Mouse (Mus musculus) small intestine, adult 2 months (tissue): ENCODE measurements around the gene Disp2. TPM values are rescaled to one million over a fixed set of nuclear protein-coding genes. Genes with fewer than 3 reads are reported as not detected.

Source experiments
- H3K27ac ChIP-seq: fragments of 200-500 bp; 2 replicates; pipeline ENCODE4 v1.5.1; 2012; ENCODE audit warnings: low read depth, low read length, control low read depth, inconsistent platforms; ENCODE audit not compliant: insufficient read depth
- H3K27me3 ChIP-seq: fragments of 200-500 bp; 2 replicates; pipeline ENCODE4 v1.6.1; 2012; ENCODE audit warnings: mild to moderate bottlenecking, moderate library complexity, low read length, inconsistent platforms; ENCODE audit not compliant: control insufficient read depth, insufficient read depth
- H3K36me3 ChIP-seq: fragments of 200-500 bp; 2 replicates; pipeline ENCODE4 v1.6.1; 2012; ENCODE audit warnings: mild to moderate bottlenecking, low read length, control low read depth, inconsistent platforms; ENCODE audit not compliant: control insufficient read depth, insufficient read depth
- H3K4me1 ChIP-seq: fragments of 200-500 bp; 2 replicates; pipeline ENCODE4 v1.6.1; 2012; ENCODE audit warnings: low read length, inconsistent platforms, mixed read lengths; ENCODE audit not compliant: control insufficient read depth, insufficient read depth, insufficient read length
- H3K4me3 ChIP-seq: fragments of 200-500 bp; 2 replicates; pipeline ENCODE4 v1.5.1; 2012; ENCODE audit warnings: low read depth, mild to moderate bottlenecking, control low read depth, inconsistent platforms, low read length, moderate library complexity
- CTCF ChIP-seq: fragments of 200-500 bp; IDR thresholded peaks from 2 replicates; pipeline ENCODE4 v1.5.1; 2012; ENCODE audit warnings: low read depth, mild to moderate bottlenecking, control low read depth, inconsistent platforms, low read length, moderate library complexity, mixed read lengths; ENCODE audit not compliant: insufficient replicate concordance, insufficient read length; ENCODE audit errors: extremely low read depth
- POLR2A ChIP-seq: fragments of 200-500 bp; IDR thresholded peaks from 2 replicates; pipeline ENCODE4 v1.6.1; 2012; ENCODE audit warnings: low read depth, mild to moderate bottlenecking, control low read depth, inconsistent platforms, low read length, moderate library complexity
- WGBS: fragments of 180-500 bp; shearing (Covaris S2); methylation state at CpG from one replicate; pipeline ENCODE4 v1.1.7; 2018; 5-methylcytosine and 5-hydroxymethylcytosine counted together
- polyA plus RNA-seq: library from polyadenylated mRNA; depleted of rRNA; stranded (reverse); fragments of >200 nt; gene quantifications from 2 replicates; pipeline ENCODE4 v1.2.3, GENCODE M21; 2012

Disp2 gene
- polyA plus RNA-seq, 1 experiment, result 3.5 TPM

DNA sequence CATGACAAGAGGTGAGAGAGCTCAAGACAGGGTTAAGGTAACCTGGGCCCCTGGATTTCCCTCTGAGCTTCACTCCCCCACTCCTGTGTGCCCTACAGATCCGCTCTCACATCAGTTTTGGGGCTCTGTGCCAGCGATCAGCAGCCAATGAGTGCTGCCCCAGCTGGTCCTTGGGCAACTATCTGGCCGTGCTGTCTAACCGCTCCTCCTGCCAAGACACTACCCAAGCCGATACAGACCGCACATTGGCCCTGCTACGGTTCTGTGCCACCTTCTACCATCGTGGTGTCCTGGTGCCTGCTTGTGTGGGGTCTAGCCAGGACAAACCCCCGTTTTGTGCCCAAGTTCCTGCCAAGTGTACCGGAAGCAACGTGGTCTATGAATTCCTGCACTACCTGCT, 10.0 kb downstream of the Disp2 start:
- Histone ChIP-seq H3K4me1 (peaks cover 16% of the 10 kb centered on the region), H3K27ac (no peak overlapping the region), H3K4me3 (no peak overlapping the region), H3K27me3 (no peaks in the 10 kb centered on the region), H3K36me3 (no peaks in the 10 kb centered on the region)
- no peak for TF ChIP-seq CTCF
- TF ChIP-seq POLR2A, result no peak
- 88% methylated on average over 11 of the region's 11 CpGs for WGBS

DNA sequence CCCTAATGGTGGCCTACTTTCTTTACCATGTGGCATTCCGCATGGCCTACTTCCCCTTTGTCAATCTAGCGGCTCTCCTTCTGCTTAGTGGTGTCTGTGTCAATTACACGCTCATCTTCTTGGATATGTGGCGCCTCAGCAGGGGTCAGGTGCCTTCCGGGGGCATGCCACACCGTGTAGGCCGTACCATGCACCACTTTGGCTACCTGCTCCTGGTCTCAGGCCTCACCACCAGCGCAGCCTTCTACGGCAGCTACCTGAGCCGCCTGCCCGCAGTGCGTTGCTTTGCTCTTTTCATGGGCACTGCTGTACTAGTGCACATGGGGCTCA, 10.7 kb downstream of the Disp2 start:
- Histone ChIP-seq H3K4me3 (peak overlapping the region; percentile 53), H3K36me3 (no peaks in the 10 kb centered on the region), H3K4me1 (peaks cover 16% of the 10 kb centered on the region), H3K27ac (no peak overlapping the region), H3K27me3 (no peaks in the 10 kb centered on the region)
- 65% methylated on average over 12 of the region's 12 CpGs for WGBS
- TF ChIP-seq CTCF (no peak), POLR2A (no peak)

DNA sequence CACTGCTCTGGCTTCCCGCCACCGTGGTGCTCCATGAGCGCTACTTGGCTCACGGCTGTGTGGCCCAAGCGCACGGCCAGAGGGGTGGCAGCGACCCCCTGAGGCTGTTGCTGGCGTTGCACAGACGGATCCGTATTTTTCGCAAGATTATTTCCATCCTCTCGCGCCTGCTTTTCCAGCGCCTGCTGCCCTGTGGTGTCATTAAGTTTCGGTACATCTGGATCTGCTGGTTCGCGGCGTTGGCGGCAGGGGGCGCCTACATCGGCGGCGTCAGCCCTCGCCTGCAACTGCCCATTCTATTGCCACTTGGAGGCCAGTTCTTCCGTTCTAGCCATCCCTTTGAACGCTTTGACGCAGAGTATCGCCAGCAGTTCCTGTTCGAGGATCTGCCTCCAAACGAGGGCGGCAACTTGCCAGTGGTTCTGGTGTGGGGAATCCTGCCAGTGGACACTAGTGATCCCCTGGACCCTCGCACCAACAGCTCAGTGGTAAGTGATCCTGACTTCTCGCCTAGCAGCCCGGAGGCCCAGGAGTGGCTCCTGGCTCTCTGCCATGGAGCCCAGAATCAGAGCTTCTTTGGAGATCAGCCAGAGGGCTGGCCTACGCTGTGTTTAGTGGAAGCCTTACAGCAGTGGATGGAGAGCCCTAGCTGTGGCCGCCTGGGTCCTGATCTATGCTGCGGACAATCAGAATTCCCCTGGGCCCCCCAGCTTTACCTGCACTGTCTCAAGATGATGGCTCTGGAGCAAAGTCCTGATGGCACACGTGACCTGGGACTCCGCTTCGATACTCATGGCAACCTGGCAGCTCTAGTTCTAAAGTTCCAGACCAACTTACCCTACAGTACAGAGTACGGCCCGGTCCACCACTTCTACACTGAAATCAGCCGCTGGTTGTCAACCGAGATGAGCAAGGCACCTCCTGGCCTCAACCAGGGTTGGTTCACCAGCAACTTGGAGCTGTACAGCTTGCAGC, 11.3 kb downstream of the Disp2 start:
- WGBS, result 12% methylated on average over 44 of the region's 44 CpGs
- H3K36me3 ChIP-seq, result no peaks in the 10 kb centered on the region
- H3K4me1 ChIP-seq, result peaks cover 16% of the 10 kb centered on the region
- no peak overlapping the region; the same call in 1 of the 2 replicates for H3K27ac ChIP-seq
- H3K27me3 ChIP-seq, result no peaks in the 10 kb centered on the region
- peak overlapping the region; percentile 53 for H3K4me3 ChIP-seq
- no peak; the same call in 1 of the 2 replicates for TF ChIP-seq POLR2A
- TF ChIP-seq CTCF, result peak; percentile 77

DNA sequence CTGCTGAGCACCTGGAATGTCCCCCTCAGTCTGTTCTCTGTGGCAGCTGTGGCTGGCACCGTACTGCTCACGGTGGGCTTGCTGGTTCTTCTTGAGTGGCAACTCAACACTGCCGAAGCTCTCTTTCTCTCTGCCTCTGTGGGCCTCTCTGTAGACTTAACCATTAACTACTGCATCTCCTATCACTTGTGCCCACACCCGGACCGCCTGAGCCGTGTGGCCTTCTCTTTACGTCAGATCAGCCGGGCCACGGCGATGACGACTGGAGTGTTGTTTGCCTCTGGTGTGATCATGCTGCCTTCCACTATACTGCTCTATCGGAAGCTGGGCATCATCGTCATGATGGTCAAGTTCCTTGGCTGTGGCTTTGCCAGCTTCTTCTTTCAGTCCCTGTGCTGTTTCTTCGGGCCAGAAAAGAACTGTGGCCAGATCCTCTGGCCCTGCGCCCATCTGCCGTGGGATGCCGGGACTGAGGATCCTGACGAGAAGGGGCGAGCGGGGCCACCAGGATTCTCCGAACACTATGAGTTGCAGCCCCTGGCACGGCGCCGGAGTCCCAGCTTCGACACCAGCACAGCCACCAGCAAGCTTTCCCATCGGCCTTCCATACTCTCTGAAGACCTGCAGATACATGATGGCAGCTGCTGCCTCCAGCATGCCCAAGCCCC, 12.2 kb downstream of the Disp2 start:
- 90% methylated on average over 26 of the region's 26 CpGs for WGBS
- Histone ChIP-seq H3K36me3 (no peaks in the 10 kb centered on the region), H3K27ac (no peak overlapping the region), H3K4me3 (no peak overlapping the region), H3K27me3 (no peaks in the 10 kb centered on the region), H3K4me1 (peaks cover 16% of the 10 kb centered on the region)
- TF ChIP-seq CTCF, result no peak
- no peak for TF ChIP-seq POLR2A

DNA sequence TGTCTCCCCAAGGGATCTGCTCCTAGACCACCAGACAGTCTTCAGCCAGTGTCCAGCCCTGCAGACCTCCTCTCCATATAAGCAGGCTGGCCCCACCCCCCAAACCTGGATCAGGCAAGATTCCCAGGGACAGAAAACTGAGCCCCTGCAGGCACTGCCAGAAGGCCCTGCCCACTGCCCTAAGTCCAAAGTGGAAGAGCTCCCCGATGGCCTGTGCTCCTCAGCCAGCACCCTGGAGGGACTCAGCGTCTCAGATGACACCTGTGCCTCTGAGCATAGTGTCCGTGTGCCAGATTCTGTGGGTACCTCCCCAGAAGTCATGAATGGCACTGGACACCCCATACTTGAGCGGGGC, 12.7 kb downstream of the Disp2 start:
- no peaks in the 10 kb centered on the region for H3K27me3 ChIP-seq
- no peaks in the 10 kb centered on the region for H3K36me3 ChIP-seq
- H3K4me1 ChIP-seq, result peaks cover 16% of the 10 kb centered on the region
- TF ChIP-seq POLR2A (no peak), CTCF (no peak)
- H3K4me3 ChIP-seq, result no peak overlapping the region
- no peak overlapping the region for H3K27ac ChIP-seq
- 72% methylated on average over 4 of the region's 4 CpGs for WGBS

DNA sequence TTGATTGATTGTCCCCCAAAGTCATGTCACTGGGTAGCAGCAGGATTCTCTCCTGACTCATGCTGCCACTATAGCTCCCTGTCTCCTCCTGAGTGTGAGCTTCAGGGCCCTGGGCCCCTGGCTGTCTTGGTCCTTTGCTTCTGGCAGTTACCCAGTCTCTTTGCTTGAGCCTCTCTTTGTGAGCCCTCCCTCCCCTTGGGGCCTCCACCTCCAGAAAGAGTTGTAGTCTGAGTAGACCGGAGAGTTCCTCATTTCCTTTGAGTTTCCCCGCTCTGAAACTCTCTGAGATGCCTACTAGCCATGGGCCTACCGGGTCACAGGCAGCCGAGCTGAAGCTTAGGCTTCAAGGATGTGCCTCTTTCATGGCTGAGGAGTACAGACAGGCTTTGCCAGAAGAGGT, 14.1 kb downstream of the Disp2 start:
- no peak overlapping the region for H3K4me3 ChIP-seq
- peaks cover 16% of the 10 kb centered on the region for H3K4me1 ChIP-seq
- TF ChIP-seq POLR2A (no peak), CTCF (no peak)
- H3K27ac ChIP-seq, result no peak overlapping the region
- H3K36me3 ChIP-seq, result no peaks in the 10 kb centered on the region
- H3K27me3 ChIP-seq, result no peaks in the 10 kb centered on the region
- WGBS, result 85% methylated on average over 4 of the region's 4 CpGs

DNA sequence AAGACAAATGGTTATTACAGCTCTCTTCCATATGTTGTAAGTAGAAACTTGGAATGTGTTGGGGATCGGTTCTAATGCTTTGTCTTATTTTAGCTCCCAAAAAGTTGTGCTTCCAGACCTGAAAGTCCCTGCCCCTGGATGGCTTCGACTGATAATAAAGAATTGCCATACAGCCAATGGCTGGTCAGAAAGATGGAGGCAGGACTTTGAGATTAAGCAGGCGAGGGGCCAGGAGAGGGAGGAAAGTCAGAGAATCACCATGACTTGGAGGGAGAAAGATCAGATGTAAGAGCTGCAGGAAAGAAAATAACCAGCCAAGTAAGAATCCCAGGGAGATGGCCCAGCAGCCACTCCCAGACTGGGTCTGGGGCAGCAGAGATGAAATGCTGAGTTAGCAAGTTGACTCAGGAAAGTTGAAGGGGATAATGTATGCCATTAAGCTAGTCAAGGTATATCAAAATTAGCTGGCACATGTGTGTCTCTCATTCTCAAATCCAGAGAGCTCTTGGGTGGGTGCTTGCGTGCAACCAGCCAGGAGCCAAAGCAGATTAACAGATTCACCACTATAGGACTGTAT, 23.1 kb downstream of the Disp2 start:
- no peak for TF ChIP-seq POLR2A
- no peak for TF ChIP-seq CTCF
- 76% methylated on average over 4 of the region's 4 CpGs for WGBS
- Histone ChIP-seq H3K36me3 (no peaks in the 10 kb centered on the region), H3K27ac (no peak overlapping the region), H3K27me3 (no peaks in the 10 kb centered on the region; the same call in 1 of the 2 replicates), H3K4me1 (no peaks in the 10 kb centered on the region; the same call in 1 of the 2 replicates), H3K4me3 (no peak overlapping the region)
